Mouse (Mus musculus) gonadal fat pad, adult 2 months (tissue): ENCODE measurements around the gene Gm48551. TPM values are rescaled to one million over a fixed set of nuclear protein-coding genes. Genes with fewer than 3 reads are reported as not detected.

Source experiments
- DNase-seq: peaks from one replicate; pipeline ENCODE4 v3.0.0-alpha.2; 2012; ENCODE audit warnings: low read depth
- polyA plus RNA-seq: library from polyadenylated mRNA; depleted of rRNA; stranded (reverse); fragments of >200 nt; gene quantifications from 2 replicates; pipeline ENCODE4 v1.2.3, GENCODE M21; 2012

The Gm48551 gene
- polyA plus RNA-seq, 1 experiment: 3.3 TPM

GRCm38 (mm10) chr10:81417227-81418215 is 33.3 kb downstream of the Gm48551 start:
- DNase-seq: no peak

GRCm38 (mm10) chr10:81418216-81419070 is 34.2 kb downstream of the Gm48551 start:
- DNase-seq: no peak

GRCm38 (mm10) chr10:81419111-81419928 is 35.1 kb downstream of the Gm48551 start:
- no peak for DNase-seq

- no peak for DNase-seq
Measured at GRCm38 (mm10) chr10:81420191-81420767, 36.0 kb downstream of the Gm48551 start.

GRCm38 (mm10) chr10:81421041-81421796 is 37.0 kb downstream of the Gm48551 start:
- DNase-seq: no peak

GRCm38 (mm10) chr10:81421797-81422100 is 37.5 kb downstream of the Gm48551 start:
- no peak for DNase-seq

GRCm38 (mm10) chr10:81422191-81422590 is 37.9 kb downstream of the Gm48551 start:
- DNase-seq: no peak

- no peak for DNase-seq
Measured at GRCm38 (mm10) chr10:81422661-81423217, 38.5 kb downstream of the Gm48551 start.

GRCm38 (mm10) chr10:81423476-81424245 is 39.4 kb downstream of the Gm48551 start:
- DNase-seq: no peak

GRCm38 (mm10) chr10:81424246-81425051 is 40.2 kb downstream of the Gm48551 start:
- no peak for DNase-seq

GRCm38 (mm10) chr10:81425236-81425850 is 41.1 kb downstream of the Gm48551 start:
- DNase-seq: no peak

GRCm38 (mm10) chr10:81426081-81426671 is 41.9 kb downstream of the Gm48551 start:
- no peak for DNase-seq

- no peak for DNase-seq
Measured at GRCm38 (mm10) chr10:81426897-81427296, 42.6 kb downstream of the Gm48551 start.

GRCm38 (mm10) chr10:81427327-81427726 is 43.1 kb downstream of the Gm48551 start:
- no peak for DNase-seq

GRCm38 (mm10) chr10:81427804-81428506 is 43.7 kb downstream of the Gm48551 start:
- no peak for DNase-seq

GRCm38 (mm10) chr10:81428507-81428870 is 44.2 kb downstream of the Gm48551 start:
- DNase-seq: no peak

- no peak for DNase-seq
Measured at GRCm38 (mm10) chr10:81429092-81429491, 44.8 kb downstream of the Gm48551 start.
